Mouse (Mus musculus) left cerebral cortex, postnatal 14 days (tissue): ENCODE results near the gene Smpd4. TPM values are rescaled to one million over a fixed set of nuclear protein-coding genes. Genes with fewer than 3 reads are reported as not detected.
"Not testable (repeated sequence)": the region's sequence is repeated elsewhere in the genome, so short reads cannot be mapped to it uniquely, and the experiment has no call there.

Experiments
- DNase-seq, 2 experiments: peaks; one replicate each; pipeline ENCODE4 v3.0.0; 2021 to 2022; ENCODE audit warnings: low spot score in 2 of 2, mixed read lengths in 1 of 2
- intact Hi-C: fragments of 180-260 bp; cut with DNase I; formaldehyde crosslinking; loops from one replicate; pipeline ENCODE4 v1.15.1; 2025
- long read RNA-seq, 2 experiments: library from polyadenylated mRNA; stranded (forward); transcript quantifications; one replicate each; pipeline ENCODE4 v2.0.0; 2021
- total RNA-seq, 2 experiments: library from RNA; stranded (reverse); gene quantifications; 2 replicates each; pipeline ENCODE4 v1.2.3; 2021

Gene Smpd4
- total RNA-seq: 10 to 100 TPM; 51.9 to 58.8 TPM
- long read RNA-seq, experiment 1, full-length matches to known transcripts: 16 of 27 reads
- long read RNA-seq, experiment 1, partial matches to known transcripts: 7 of 27 reads
- long read RNA-seq, experiment 1, other reads (novel, unspliced or antisense): 4 of 27 reads
- long read RNA-seq, experiment 2, full-length matches to known transcripts: 5 of 22 reads
- long read RNA-seq, experiment 2, partial matches to known transcripts: 12 of 22 reads
- long read RNA-seq, experiment 2, other reads (novel, unspliced or antisense): 5 of 22 reads

- DNase-seq: peak; percentile 86 to 91
- intact Hi-C loops: loop anchor here (2.0 kb wide), 1 partner anchor 57 kb away; no protein-coding TSS in a partner anchor
Observed at GRCm38 (mm10) chr16:17619198-17620105, at the start of gene Smpd4. Gene Smpd4, plus strand, starts transcription at chr16:17619354.

DNA sequence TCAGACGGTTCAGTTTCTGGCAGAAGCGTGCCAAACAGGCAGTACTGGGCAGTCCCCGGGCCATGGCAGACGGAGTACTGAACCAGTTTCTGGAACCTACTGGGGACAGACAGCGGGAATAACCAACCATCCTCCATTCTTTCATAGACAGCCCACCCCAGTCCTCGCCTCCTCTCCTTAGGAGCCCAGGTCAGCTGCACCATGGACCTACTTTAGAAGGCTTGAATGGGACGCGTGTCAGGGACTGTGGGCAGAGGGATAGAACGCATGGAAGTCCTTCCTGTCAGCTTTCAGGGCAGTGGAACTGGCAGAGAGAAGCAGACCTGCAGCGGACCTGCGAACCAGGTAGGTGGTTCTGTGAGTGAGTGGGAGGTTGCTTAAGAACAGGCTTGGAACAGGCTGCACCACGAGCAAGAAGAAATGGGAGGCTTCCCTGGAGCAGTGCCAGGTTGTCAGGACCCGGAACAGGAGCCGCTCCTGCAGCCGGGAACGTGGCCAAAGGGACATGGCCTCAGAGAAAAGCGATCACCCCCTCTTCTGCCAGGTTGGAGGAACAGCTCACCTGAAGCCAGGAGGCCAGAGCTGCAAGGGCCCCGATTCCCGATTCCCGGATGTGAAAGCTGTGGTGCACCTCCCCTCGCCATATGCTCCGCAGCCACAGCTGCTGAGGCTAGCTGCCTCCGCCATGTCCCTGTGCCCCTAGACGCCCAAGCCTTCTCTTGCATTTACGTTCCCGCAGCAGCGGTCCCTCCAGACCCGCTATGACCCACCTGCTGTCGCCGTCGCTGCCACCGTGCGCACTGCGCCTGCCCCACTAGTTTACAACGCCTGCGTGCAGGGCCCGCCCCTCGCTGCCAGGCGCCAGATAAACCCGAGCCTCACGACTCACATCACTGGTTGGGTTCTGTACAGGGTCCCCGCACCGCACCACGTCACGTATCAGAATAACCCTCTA lies 43.0 kb upstream of the Smpd4 start:
- peak; percentile 79 to 83 for DNase-seq
- intact Hi-C loops: no loop called here

DNA sequence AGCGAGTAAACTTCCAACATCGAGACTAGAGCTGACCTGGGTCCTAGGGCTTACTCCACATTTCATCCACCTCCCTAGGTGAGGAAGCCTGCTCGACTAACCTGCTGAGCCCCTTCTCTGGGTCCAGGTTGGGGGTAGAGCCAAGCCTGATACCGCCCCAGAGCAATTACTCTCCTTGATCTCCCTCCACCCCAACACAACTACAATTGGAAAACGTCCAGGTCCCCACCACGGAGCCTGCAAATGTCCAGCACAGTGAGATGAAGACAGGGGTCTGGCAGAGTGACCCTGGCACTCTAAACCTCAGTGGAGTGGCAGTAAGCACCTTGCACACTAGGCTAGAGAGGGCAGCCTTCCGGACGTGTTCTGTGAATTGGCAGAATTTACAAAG lies 42.3 kb upstream of the Smpd4 start:
- no peak for DNase-seq
- intact Hi-C loops: no loop called here

- intact Hi-C loops: no loop called here
Observed at GRCm38 (mm10) chr16:17583064-17583463, 36.1 kb upstream of the Smpd4 start, which contains the start of gene Slc7a4. Gene Slc7a4, minus strand, starts transcription at chr16:17583214.

DNA sequence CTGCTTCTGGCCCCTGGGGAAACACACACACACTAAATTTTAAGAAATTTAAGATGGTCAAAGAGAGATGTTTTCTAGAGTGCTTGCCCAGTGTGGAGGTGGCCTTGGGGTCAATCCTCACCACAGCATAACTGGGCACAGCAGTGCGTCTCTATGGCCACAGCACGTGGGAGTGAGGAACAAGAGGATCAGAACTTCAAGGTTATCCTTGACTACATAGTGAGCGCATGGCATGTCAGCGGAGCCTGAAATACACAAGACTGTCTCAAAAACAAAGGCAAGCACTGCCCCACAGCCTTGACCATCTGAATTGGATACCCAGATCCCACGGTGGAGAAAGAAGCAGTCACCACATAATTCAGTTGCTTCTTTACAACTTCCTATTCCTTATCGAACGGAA lies 34.6 kb upstream of the Smpd4 start:
- intact Hi-C loops: no loop called here
- DNase-seq: no peak

More at GRCm38 (mm10) chr16:17583064-17583463, 36.1 kb upstream of the Smpd4 start, which contains the start of gene Slc7a4:
- DNase-seq: no peak

- intact Hi-C loops: no loop called here
- DNase-seq: no peak
Observed at GRCm38 (mm10) chr16:17590731-17591130, 28.4 kb upstream of the Smpd4 start.

- intact Hi-C loops: no loop called here
- DNase-seq: no peak
Observed at GRCm38 (mm10) chr16:17600944-17601562, 18.1 kb upstream of the Smpd4 start.

- DNase-seq: no peak
- intact Hi-C loops: no loop called here
Observed at GRCm38 (mm10) chr16:17604941-17605340, 14.2 kb upstream of the Smpd4 start.

DNA sequence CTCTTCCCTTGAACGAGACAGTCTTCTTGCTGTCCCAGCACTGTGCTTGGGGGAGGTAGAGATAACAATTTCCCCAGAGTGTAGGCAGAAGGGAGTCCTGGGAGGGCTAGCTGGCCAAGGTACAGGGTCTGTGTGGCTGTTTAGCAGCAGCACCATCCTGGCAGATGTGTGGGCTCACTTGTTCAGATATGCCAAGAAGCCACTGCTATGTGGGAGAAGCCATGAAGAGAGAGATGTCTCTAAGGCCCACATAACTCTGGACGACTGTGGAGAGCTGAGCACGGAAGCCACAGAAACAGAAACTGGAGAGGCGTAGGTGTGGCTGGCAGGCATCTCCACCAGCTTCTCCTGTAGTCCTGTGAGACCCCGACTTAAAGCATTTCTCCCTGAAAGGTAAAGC lies 13.5 kb upstream of the Smpd4 start:
- no peak for DNase-seq
- intact Hi-C loops: no loop called here

- intact Hi-C loops: loop anchor here (2.0 kb wide), 1 partner anchor 53 kb away; no protein-coding TSS in a partner anchor
- peak in 1 of 2 experiments; percentile 34 for DNase-seq
Observed at GRCm38 (mm10) chr16:17611383-17611782, 7.8 kb upstream of the Smpd4 start.

- DNase-seq, intact Hi-C loops: not testable (repeated sequence)
Observed at GRCm38 (mm10) chr16:17614740-17615139, 4.4 kb upstream of the Smpd4 start.

DNA sequence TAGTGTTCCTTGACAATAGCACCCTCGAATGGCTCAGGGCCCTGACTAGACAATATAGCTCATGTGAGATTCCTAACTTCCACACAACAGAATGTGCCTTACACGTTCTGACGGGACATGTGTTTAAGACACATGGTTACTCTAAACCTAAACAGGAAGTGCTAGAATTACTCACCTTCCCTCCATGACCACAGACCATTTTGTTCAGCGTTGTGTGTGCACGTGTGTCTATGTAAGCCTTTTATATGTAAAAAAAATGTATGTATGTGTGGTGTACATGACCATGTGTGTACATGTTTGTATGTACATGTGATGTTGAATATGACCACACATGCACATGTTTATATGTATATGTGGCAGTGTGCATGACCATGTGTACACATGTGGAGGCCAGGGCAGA lies 2.9 kb upstream of the Smpd4 start:
- DNase-seq: no peak
- intact Hi-C loops: no loop called here

DNA sequence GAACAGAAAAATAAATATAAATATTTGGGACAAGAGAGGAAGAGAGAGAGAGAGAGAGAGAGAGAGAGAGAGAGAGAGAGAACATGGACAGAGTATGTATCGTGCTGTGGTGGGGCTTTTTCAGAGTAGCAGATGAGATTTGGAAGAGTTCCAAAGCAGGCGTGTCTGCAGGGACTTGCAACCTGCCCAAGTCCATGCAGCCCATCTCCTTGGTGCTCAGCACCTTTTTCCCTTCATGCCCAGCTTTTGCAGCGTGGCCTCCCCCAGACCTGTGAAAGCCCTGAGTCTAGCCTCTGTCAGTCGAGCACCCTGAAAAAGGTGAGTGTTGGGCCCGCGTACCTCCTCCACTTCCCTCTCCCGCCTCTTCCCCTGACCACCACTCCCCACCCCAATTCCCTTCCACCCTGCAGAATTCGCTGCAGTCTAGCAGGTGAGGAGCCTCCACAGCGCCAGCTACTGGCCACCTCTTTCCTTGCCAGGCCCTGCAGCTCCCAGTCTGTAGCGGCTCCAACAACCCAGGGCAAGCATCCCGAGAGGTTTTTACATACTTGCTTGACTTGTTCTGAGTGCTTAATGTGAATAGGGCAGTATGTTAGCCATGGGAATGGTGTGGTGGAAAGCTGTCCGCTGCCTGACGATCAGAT lies 1.1 kb upstream of the Smpd4 start:
- intact Hi-C loops: loop anchor here (2.0 kb wide), 1 partner anchor 55 kb away; no protein-coding TSS in a partner anchor
- DNase-seq: peak; percentile 47 to 60

DNA sequence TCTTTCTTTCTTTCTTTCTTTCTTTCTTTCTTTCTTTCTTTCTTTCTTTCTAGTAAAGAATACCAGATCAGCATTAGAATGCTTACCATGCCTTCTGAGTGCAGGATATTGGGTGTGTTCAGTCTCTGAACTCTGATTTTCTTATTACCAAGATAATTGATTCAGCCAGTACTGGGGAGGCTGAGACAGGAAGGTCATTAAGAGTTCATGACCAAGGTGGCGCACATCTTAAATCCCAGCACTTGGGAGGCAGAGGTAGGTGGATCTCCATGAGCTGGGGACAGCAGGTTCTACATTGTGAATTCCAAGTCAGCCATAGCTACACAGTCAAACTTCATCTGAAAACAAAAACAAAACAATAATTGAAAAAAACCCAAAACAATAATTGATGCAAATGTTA lies 2.8 kb downstream of the Smpd4 start:
- DNase-seq: no peak
- intact Hi-C loops: no loop called here

- intact Hi-C loops: no loop called here
- no peak for DNase-seq
Observed at GRCm38 (mm10) chr16:17625488-17626268, 6.5 kb downstream of the Smpd4 start.

DNA sequence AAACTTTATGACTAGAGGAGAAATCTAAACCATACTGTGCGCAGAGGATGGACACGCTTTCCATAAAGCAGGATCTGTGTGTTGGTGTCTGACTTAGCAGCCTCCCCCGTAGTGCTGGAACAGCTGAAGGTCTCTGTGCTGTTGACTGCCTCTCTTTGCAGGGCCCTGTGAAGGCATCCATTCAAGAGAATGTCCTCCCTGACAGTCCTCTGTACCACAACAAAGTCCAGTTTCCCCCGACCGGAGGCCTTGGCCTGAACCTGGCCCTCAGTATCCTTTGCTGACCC lies 7.1 kb downstream of the Smpd4 start:
- intact Hi-C loops: no loop called here
- no peak for DNase-seq

DNA sequence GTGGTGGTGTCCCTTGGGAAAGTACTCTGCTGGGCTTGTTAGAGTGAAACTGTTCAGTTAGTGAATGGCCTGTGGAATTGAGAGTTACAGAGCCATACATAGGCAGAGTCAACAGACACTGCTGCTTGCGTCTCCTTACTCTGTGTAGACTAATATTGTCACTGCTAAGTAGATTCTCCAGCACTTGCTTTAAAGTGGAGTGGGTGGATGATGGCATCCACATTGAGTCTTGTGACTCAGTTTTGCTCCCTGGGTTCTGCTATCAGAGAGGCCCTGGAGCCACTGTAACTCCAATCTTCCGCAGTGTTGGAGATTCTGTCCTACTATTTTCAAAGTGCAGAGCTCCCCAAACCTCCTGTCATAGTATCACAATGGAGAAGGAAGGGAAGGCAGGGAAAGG lies 13.4 kb downstream of the Smpd4 start:
- intact Hi-C loops: no loop called here
- no peak for DNase-seq
